Mouse (Mus musculus) common myeloid progenitor, adult 5-6 weeks (primary cell): Measurements from ENCODE around the gene Gm13023. TPM values are rescaled to one million over a fixed set of nuclear protein-coding genes. Genes with fewer than 3 reads are reported as not detected.
"Not testable (repeated sequence)": the region's sequence is repeated elsewhere in the genome, so short reads cannot be mapped to it uniquely, and the experiment has no call there.

Experiments
- ATAC-seq: replicated peaks from 2 replicates; pipeline ENCODE4 v1.8.0; 2016; ENCODE audit warnings: low read depth, mild to moderate bottlenecking, moderate TSS enrichment, inconsistent platforms; ENCODE audit not compliant: poor library complexity, severe bottlenecking
- total RNA-seq: library from RNA; stranded (forward); fragments of 200-1000, 187-1606 nt; gene quantifications from 2 replicates; pipeline ENCODE4 v1.2.3, GENCODE M21; 2017

The Gm13023 gene
- total RNA-seq = not detected in 2 replicates

DNA sequence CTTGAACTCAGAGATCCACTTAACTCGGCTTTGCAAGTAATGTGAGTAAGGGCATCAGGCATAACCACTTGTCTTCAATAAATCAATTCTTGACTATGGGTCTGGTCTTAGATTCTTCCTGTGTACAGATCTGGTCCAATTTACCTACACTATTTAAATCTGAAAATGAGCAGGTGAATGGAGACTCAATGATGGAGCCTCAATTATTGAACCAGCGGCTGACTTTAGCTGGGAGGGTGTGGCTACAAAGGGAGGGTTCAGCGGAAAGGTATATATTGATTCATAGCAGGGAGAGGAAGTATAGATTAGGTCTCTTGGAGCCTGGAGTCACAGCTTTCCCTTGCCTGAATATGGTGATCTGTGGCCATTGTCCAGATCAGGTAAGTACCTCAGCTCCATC lies at the start of gene Gm13023:
Gene Gm13023 (plus strand): TSS at position 301 of the 400 bp plus-strand sequence.
- not testable (repeated sequence) for ATAC-seq

DNA sequence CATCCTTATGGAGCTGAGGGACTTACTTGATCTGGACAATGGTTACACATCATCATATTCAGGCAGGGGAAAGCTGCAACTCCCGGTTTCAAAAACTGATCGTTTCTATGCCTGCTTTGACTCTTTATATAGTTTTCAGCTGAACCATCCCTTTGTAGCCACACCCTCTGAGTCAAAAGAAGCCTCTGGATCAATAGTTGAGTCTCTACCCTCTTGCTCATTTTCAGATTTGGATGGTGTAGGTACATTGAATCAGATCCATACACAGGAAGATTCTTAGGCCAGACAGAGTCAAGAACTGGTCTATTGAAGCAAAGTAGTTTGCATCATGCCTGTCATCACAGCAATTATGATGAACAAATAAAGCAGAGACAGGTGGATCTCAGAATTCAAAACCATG lies 26.8 kb downstream of the Gm13023 start, which contains the start of gene Gm13084:
Gene Gm13084 (minus strand): TSS at position 101 of the 400 bp plus-strand sequence.
- ATAC-seq = no peak

Other genes starting within 250 kb of the Gm13023 start
- gene BC080695, start 237.7 kb upstream of the Gm13023 start, total RNA-seq = not detected in 2 replicates
- gene Gm13057, start 237.6 kb upstream of the Gm13023 start, total RNA-seq = not detected in 2 replicates
- not detected in 2 replicates for gene Gm13083, start 174.3 kb upstream of the Gm13023 start, total RNA-seq
- not detected in 2 replicates for gene Gm13088, start 132.1 kb upstream of the Gm13023 start, total RNA-seq
- gene Gm13089, start 86.6 kb upstream of the Gm13023 start, total RNA-seq = not detected in 2 replicates
- gene Gm13078, start 69.9 kb upstream of the Gm13023 start, total RNA-seq = not detected in 2 replicates
- gene Gm13084, start 26.7 kb downstream of the Gm13023 start, total RNA-seq = not detected in 2 replicates
- gene Gm13103, start 57.1 kb downstream of the Gm13023 start, total RNA-seq = not detected in 2 replicates
- not detected in 2 replicates for gene Pramef6, start 111.0 kb downstream of the Gm13023 start, total RNA-seq
- gene Pramef25, start 161.7 kb downstream of the Gm13023 start, total RNA-seq = not detected in 2 replicates
- gene Gm13101, start 177.6 kb downstream of the Gm13023 start, total RNA-seq = not detected in 2 replicates
- gene Pramef17, start 205.0 kb downstream of the Gm13023 start, total RNA-seq = not detected in 2 replicates